Comparison of ENCODE assay signal across 9 mouse cellular contexts in the genomic region with DNA sequence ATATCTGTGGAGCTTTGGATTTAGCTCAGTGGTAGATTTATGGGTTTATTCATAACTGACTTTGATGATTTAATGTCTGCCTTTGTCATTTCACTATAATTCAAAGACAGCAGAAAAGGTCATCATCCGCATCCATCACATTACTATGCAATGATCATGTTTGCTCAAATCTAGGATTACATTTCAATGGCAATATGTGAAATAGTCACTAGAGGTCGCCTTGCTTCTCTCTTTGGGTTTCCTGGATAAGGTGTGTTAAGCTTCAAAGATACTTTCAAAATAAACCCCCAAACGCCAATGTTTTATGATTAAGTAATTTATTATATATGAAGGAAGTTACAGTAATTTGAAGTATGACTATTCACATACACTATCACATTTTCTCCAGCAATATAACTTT. TPM values are rescaled to one million over a fixed set of nuclear protein-coding genes. Genes with fewer than 3 reads are reported as not detected.
A peak's percentile ranks its signal among the peaks of the same experiment; 100 is the strongest.
DNase-seq lines count a peak whose midpoint lies in the region; ATAC-seq and TF ChIP-seq lines count a peak whose summit lies in the region.
"Had no signal": no experiment of that assay in that cellular context is flagged by ENCODE, and none has a peak within 500 bp of the region (broad histone marks: within the 10 kb centered on the region; RNA-seq: fewer than 3 reads in every experiment).

No protein-coding gene starts in this region.

- no peaks in the 10 kb centered on the region for H3K27me3 ChIP-seq in heart, adult 2 months (ENCODE audit: control insufficient read depth, insufficient read depth, low read length)
- H3K27me3 ChIP-seq in heart, embryonic 12.5 days (replicated peaks) = no peaks in the 10 kb centered on the region
- H3K27me3 ChIP-seq in midbrain, postnatal 0 days (ENCODE audit: insufficient read depth, low read length) = no peaks in the 10 kb centered on the region
- no peaks in the 10 kb centered on the region for H3K27me3 ChIP-seq in midbrain, embryonic 10.5 days (ENCODE audit: low read depth, poor library complexity, severe bottlenecking)
- no peaks in the 10 kb centered on the region for H3K27me3 ChIP-seq in stomach, postnatal 0 days (ENCODE audit: control insufficient read depth, insufficient read depth, low read length)
- H3K27me3 ChIP-seq: neural tube, embryonic 13.5 days had no signal

- no peak for ATAC-seq in heart, embryonic 12.5 days (ENCODE audit: insufficient number of reproducible peaks, low FRiP score)
- ATAC-seq in midbrain, postnatal 0 days (ENCODE audit: low FRiP score) = no peak
- peak; percentile 20 for ATAC-seq in inflammation-experienced regulatory T-cells, adult 6 months
- no peak for ATAC-seq in stomach, postnatal 0 days (ENCODE audit: low FRiP score, low TSS enrichment)

- H3K4me3 ChIP-seq in heart, adult 2 months = no peak overlapping the region
- no peak overlapping the region for H3K4me3 ChIP-seq in heart, embryonic 12.5 days
- H3K4me3 ChIP-seq in midbrain, postnatal 0 days (ENCODE audit: low read depth, low read length) = no peak overlapping the region
- no peak overlapping the region for H3K4me3 ChIP-seq in midbrain, embryonic 10.5 days
- H3K4me3 ChIP-seq in stomach, postnatal 0 days (ENCODE audit: low read depth, low read length) = no peak overlapping the region
- H3K4me3 ChIP-seq: neural tube, embryonic 13.5 days had no signal

- 16% methylated on average over 3 of the region's 3 CpGs for WGBS in heart, adult 2 months
- WGBS in heart, embryonic 12.5 days = 23% methylated on average over 3 of the region's 3 CpGs
- WGBS in midbrain, postnatal 0 days = 15% methylated on average over 3 of the region's 3 CpGs
- WGBS in midbrain, embryonic 10.5 days = 25% methylated on average over 3 of the region's 3 CpGs
- 15% methylated on average over 3 of the region's 3 CpGs for WGBS in stomach, postnatal 0 days

- intact Hi-C loops in heart, adult 2 months (cut with DNase I) = loop anchor here (1.0 to 10.0 kb wide), 4 partner anchors 21 to 735 kb away; no protein-coding TSS in a partner anchor

- no peaks in the 10 kb centered on the region for H3K36me3 ChIP-seq in heart, adult 2 months (ENCODE audit: control insufficient read depth, insufficient read depth, low read length)
- H3K36me3 ChIP-seq in heart, embryonic 12.5 days = peaks cover 14% of the 10 kb centered on the region
- no peaks in the 10 kb centered on the region for H3K36me3 ChIP-seq in midbrain, postnatal 0 days (ENCODE audit: insufficient read depth, low read length)
- H3K36me3 ChIP-seq in midbrain, embryonic 10.5 days = peaks cover 13% of the 10 kb centered on the region
- H3K36me3 ChIP-seq in stomach, postnatal 0 days (ENCODE audit: control insufficient read depth, insufficient read depth, low read length) = no peaks in the 10 kb centered on the region

- no peaks in the 10 kb centered on the region for H3K4me1 ChIP-seq in heart, adult 2 months (ENCODE audit: control insufficient read depth, insufficient read depth, low read length)
- peaks cover 3% of the 10 kb centered on the region for H3K4me1 ChIP-seq in heart, embryonic 12.5 days (replicated peaks)
- no peaks in the 10 kb centered on the region for H3K4me1 ChIP-seq in midbrain, postnatal 0 days (ENCODE audit: insufficient read depth, low read length)
- peaks cover 16% of the 10 kb centered on the region for H3K4me1 ChIP-seq in midbrain, embryonic 10.5 days
- no peaks in the 10 kb centered on the region for H3K4me1 ChIP-seq in stomach, postnatal 0 days (replicated peaks; ENCODE audit: control insufficient read depth, insufficient read depth)

- no peak overlapping the region for H3K27ac ChIP-seq in heart, adult 2 months
- H3K27ac ChIP-seq in heart, embryonic 12.5 days (ENCODE audit: poor library complexity, severe bottlenecking) = no peak overlapping the region
- no peak overlapping the region for H3K27ac ChIP-seq in midbrain, postnatal 0 days (ENCODE audit: low read depth, low read length)
- no peak overlapping the region for H3K27ac ChIP-seq in midbrain, embryonic 10.5 days (replicated peaks)
- no peak overlapping the region for H3K27ac ChIP-seq in stomach, postnatal 0 days (replicated peaks)
- H3K27ac ChIP-seq: neural tube, embryonic 13.5 days had no signal

- H3K79me2 ChIP-seq in heart, adult 2 months (replicated peaks; ENCODE audit: control insufficient read depth, insufficient read depth, low read length) = no peaks in the 10 kb centered on the region; the same call in 1 of the 2 replicates

- TF ChIP-seq POLR2A in heart, adult 2 months (IDR thresholded peaks at IDR 0.05; ENCODE audit: insufficient read depth, low read depth, low read length) = no peak

- H3K9ac ChIP-seq in heart, adult 2 months (ENCODE audit: low read depth, low read length) = no peak overlapping the region
- no peak overlapping the region for H3K9ac ChIP-seq in heart, embryonic 12.5 days
- no peak overlapping the region for H3K9ac ChIP-seq in midbrain, postnatal 0 days (replicated peaks; ENCODE audit: low read length, poor library complexity, severe bottlenecking)
- no peak overlapping the region for H3K9ac ChIP-seq in stomach, postnatal 0 days (ENCODE audit: low read length)
- H3K9ac ChIP-seq: neural tube, embryonic 13.5 days had no signal

- peak; percentile 94; the same call in 1 of the 2 replicates for TF ChIP-seq CTCF in heart, adult 2 months (IDR thresholded peaks at IDR 0.05)
- TF ChIP-seq CTCF in midbrain, postnatal 0 days (IDR thresholded peaks at IDR 0.05) = peak; percentile 87
- peak; percentile 90 for TF ChIP-seq CTCF in stomach, postnatal 0 days (IDR thresholded peaks at IDR 0.05; ENCODE audit: low read depth)

- no peak for TF ChIP-seq EP300 in heart, adult 2 months (IDR thresholded peaks at IDR 0.05; ENCODE audit: insufficient read depth, low read depth, low read length)
- no peak for TF ChIP-seq EP300 in stomach, postnatal 0 days (optimal IDR thresholded peaks at IDR 0.05)

- H3K9me3 ChIP-seq in heart, embryonic 12.5 days (replicated peaks) = no peaks in the 10 kb centered on the region
- no peaks in the 10 kb centered on the region for H3K9me3 ChIP-seq in midbrain, postnatal 0 days (ENCODE audit: low read length)
- H3K9me3 ChIP-seq in midbrain, embryonic 10.5 days (replicated peaks) = no peaks in the 10 kb centered on the region
- H3K9me3 ChIP-seq in stomach, postnatal 0 days (ENCODE audit: control insufficient read depth, low read length) = no peaks in the 10 kb centered on the region
- H3K9me3 ChIP-seq: neural tube, embryonic 13.5 days had no signal

- H3K4me2 ChIP-seq in heart, embryonic 12.5 days = no peak overlapping the region
- H3K4me2 ChIP-seq in midbrain, postnatal 0 days (ENCODE audit: low read depth, low read length, poor library complexity, severe bottlenecking) = no peak overlapping the region
- no peak overlapping the region for H3K4me2 ChIP-seq in stomach, postnatal 0 days (replicated peaks; ENCODE audit: low read depth)
- H3K4me2 ChIP-seq: neural tube, embryonic 13.5 days had no signal

- no peak for DNase-seq in heart, adult 2 months
- peak; percentile 74 for DNase-seq in midbrain, postnatal 0 days (ENCODE audit: low spot score)
- DNase-seq in midbrain, embryonic 10.5 days (ENCODE audit: low spot score) = no peak
- peak; percentile 54 for DNase-seq in ZHBTc4 (ENCODE audit: low read depth, low spot score)
- no peak for DNase-seq in stomach, postnatal 0 days (ENCODE audit: low spot score)
- no peak for DNase-seq in right cerebral cortex, postnatal 25 days

RNA-seq across cellular contexts. Expression of a gene that starts 3.5 kb away (rescaled TPM):
- 10 to 100 TPM; 12.5 to 13.4 TPM for total RNA-seq in heart, adult 2 months (2021)
- polyA plus RNA-seq in heart, adult 2 months (2012; rRNA removed) = 12.8 and 18.9 TPM in 2 replicates
- polyA plus RNA-seq in heart, embryonic 12.5 days (2016; fragmentation: Nextera tagmentation; extraction: Ambion mirVana) = 16.4 and 17.4 TPM in 2 replicates
- total RNA-seq in midbrain, postnatal 0 days (2014; rRNA removed) = 32.4 and 33.5 TPM in 2 replicates
- polyA plus RNA-seq in midbrain, postnatal 0 days (2015; fragmentation: Nextera tagmentation; extraction: Ambion mirVana) = 5.8 and 6.7 TPM in 2 replicates
- polyA plus RNA-seq in midbrain, embryonic 10.5 days (2016; fragmentation: Nextera tagmentation; extraction: Ambion mirVana) = 11.1 and 12.9 TPM in 2 replicates
- 10 to 100 TPM; 18.2 to 23.2 (median 22.6) TPM for polyA plus RNA-seq in inflammation-experienced regulatory T-cells, adult 6 months (2017; shearing (Covaris generic))
- polyA plus RNA-seq in stomach, postnatal 0 days (2015; fragmentation: Nextera tagmentation; extraction: Ambion mirVana) = 5.0 and 5.6 TPM in 2 replicates

RNA-seq across cellular contexts. Expression of a gene that starts 3.6 kb away (rescaled TPM):
- 10 to 100 TPM; 18.9 to 21.6 TPM for total RNA-seq in heart, adult 2 months (2021)
- 8.4 and 11.7 TPM in 2 replicates for polyA plus RNA-seq in heart, adult 2 months (2012; rRNA removed)
- 23.4 and 25.2 TPM in 2 replicates for polyA plus RNA-seq in heart, embryonic 12.5 days (2016; fragmentation: Nextera tagmentation; extraction: Ambion mirVana)
- total RNA-seq in midbrain, postnatal 0 days (2014; rRNA removed) = 66.7 and 95.3 TPM in 2 replicates
- polyA plus RNA-seq in midbrain, postnatal 0 days (2015; fragmentation: Nextera tagmentation; extraction: Ambion mirVana) = 38.5 and 50.5 TPM in 2 replicates
- 24.5 and 27.3 TPM in 2 replicates for polyA plus RNA-seq in midbrain, embryonic 10.5 days (2016; fragmentation: Nextera tagmentation; extraction: Ambion mirVana)
- 10 to 100 TPM; 35.8 to 48.0 (median 45.4) TPM for polyA plus RNA-seq in inflammation-experienced regulatory T-cells, adult 6 months (2017; shearing (Covaris generic))
- 19.9 and 21.5 TPM in 2 replicates for polyA plus RNA-seq in stomach, postnatal 0 days (2015; fragmentation: Nextera tagmentation; extraction: Ambion mirVana)

Comparison
In these comparisons a context has a peak if more than half of its experiments do, and no peak if none do; other contexts are left out.
1. DNase-seq: peak in midbrain, postnatal 0 days (single experiment) and ZHBTc4 (single experiment); none in heart, adult 2 months (0 of 2), midbrain, embryonic 10.5 days (single experiment), stomach, postnatal 0 days (single experiment) and right cerebral cortex, postnatal 25 days (single experiment).
2. Peak in every context shown above with its lines, with median percentiles within 50 percentile points of each other: CTCF ChIP-seq.